Comparison of ENCODE assay signal across 12 mouse cellular contexts in the genomic region with DNA sequence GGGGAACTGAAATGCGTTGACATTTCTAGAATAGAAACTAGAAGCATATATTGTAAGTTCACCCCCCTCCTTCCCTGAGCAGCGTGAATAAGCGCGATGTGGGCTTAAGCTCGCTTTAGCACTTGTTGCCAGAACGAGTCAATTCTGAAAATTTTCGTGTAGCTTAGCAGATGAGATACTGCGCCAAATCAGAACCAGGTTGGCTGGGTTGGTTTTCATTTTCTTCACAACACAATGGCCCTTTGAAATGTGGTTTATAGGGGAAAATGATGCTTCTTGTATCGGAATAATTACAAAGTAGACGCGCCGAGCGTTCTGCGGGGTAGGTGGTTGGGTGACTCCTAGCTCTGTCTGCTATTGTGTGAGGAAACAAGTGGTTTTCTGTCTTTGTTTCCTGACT. TPM values are rescaled to one million over a fixed set of nuclear protein-coding genes. Genes with fewer than 3 reads are reported as not detected.
A peak's percentile ranks its signal among the peaks of the same experiment; 100 is the strongest.
DNase-seq lines count a peak whose midpoint lies in the region; ATAC-seq lines count a peak whose summit lies in the region.
"Had no signal": no experiment of that assay in that cellular context is flagged by ENCODE, and none has a peak within 500 bp of the region (broad histone marks: within the 10 kb centered on the region; RNA-seq: fewer than 3 reads in every experiment).

No protein-coding gene starts in this region.

- H3K4me2 ChIP-seq in embryonic facial prominence, embryonic 11.5 days (ENCODE audit: low read depth, low read length), result no peak overlapping the region; the same call in 1 of the 2 replicates
- H3K4me2 ChIP-seq in hindbrain, embryonic 13.5 days, result peak overlapping the region; percentile 71
- peak overlapping the region; percentile 67 for H3K4me2 ChIP-seq in neural tube, embryonic 13.5 days
- H3K4me2 ChIP-seq: liver, embryonic 15.5 days had no signal

- DNase-seq in ZHBTc4 (ENCODE audit: low read depth, low spot score), result peak; percentile 43
- peak; percentile 56 for DNase-seq in embryonic facial prominence, embryonic 11.5 days (ENCODE audit: low spot score)
- DNase-seq in adrenal gland, adult 18-20 months (ENCODE audit: low spot score in 2 of 2), result no peak
- DNase-seq in gastrocnemius, postnatal 10 days, result no peak
- DNase-seq in lung, postnatal 14 days, result no peak
- DNase-seq: heart, adult 11 months had no signal

- H3K9ac ChIP-seq in embryonic facial prominence, embryonic 11.5 days (replicated peaks; ENCODE audit: low read length), result peak overlapping the region; percentile 22
- H3K9ac ChIP-seq in hindbrain, embryonic 13.5 days, result peak overlapping the region; percentile 74
- peak overlapping the region; percentile 75 for H3K9ac ChIP-seq in neural tube, embryonic 13.5 days
- H3K9ac ChIP-seq: liver, embryonic 15.5 days had no signal

- peaks cover 49% of the 10 kb centered on the region for H3K27me3 ChIP-seq in embryonic facial prominence, embryonic 11.5 days (ENCODE audit: control insufficient read depth, insufficient read depth, low read length)
- peaks cover 62% of the 10 kb centered on the region for H3K27me3 ChIP-seq in hindbrain, embryonic 13.5 days
- H3K27me3 ChIP-seq in neural tube, embryonic 13.5 days, result peaks cover 81% of the 10 kb centered on the region

- H3K27ac ChIP-seq in embryonic facial prominence, embryonic 11.5 days (replicated peaks; ENCODE audit: low read depth, low read length), result no peak overlapping the region
- H3K27ac ChIP-seq in hindbrain, embryonic 13.5 days, result peak overlapping the region; percentile 93
- peak overlapping the region; percentile 94 for H3K27ac ChIP-seq in neural tube, embryonic 13.5 days (replicated peaks)
- H3K27ac ChIP-seq: liver, embryonic 15.5 days had no signal

- H3K36me3 ChIP-seq in embryonic facial prominence, embryonic 11.5 days (replicated peaks; ENCODE audit: control insufficient read depth, insufficient read depth, low read depth, low read length), result no peaks in the 10 kb centered on the region
- H3K36me3 ChIP-seq in hindbrain, embryonic 13.5 days, result no peaks in the 10 kb centered on the region
- H3K36me3 ChIP-seq in neural tube, embryonic 13.5 days, result no peaks in the 10 kb centered on the region
- H3K36me3 ChIP-seq: liver, embryonic 15.5 days had no signal

- ATAC-seq in embryonic facial prominence, embryonic 11.5 days (replicated peaks; ENCODE audit: insufficient number of reproducible peaks, low FRiP score, low TSS enrichment, low read depth), result no peak
- ATAC-seq in hindbrain, embryonic 13.5 days (ENCODE audit: low FRiP score), result no peak
- ATAC-seq in neural tube, embryonic 13.5 days (ENCODE audit: low read depth), result no peak

- H3K9me3 ChIP-seq in embryonic facial prominence, embryonic 11.5 days (replicated peaks; ENCODE audit: control insufficient read depth, low read length), result no peaks in the 10 kb centered on the region
- no peaks in the 10 kb centered on the region for H3K9me3 ChIP-seq in hindbrain, embryonic 13.5 days
- no peaks in the 10 kb centered on the region for H3K9me3 ChIP-seq in neural tube, embryonic 13.5 days
- H3K9me3 ChIP-seq: liver, embryonic 15.5 days had no signal

- H3K4me3 ChIP-seq in embryonic facial prominence, embryonic 11.5 days (ENCODE audit: low read depth, low read length), result peak overlapping the region; percentile 23
- H3K4me3 ChIP-seq in hindbrain, embryonic 13.5 days, result peak overlapping the region; percentile 45
- H3K4me3 ChIP-seq in neural tube, embryonic 13.5 days, result peak overlapping the region; percentile 42
- H3K4me3 ChIP-seq: liver, embryonic 15.5 days; myocyte had no signal

- H3K4me1 ChIP-seq in embryonic facial prominence, embryonic 11.5 days (ENCODE audit: control insufficient read depth, insufficient read depth, low read length), result peaks cover 3% of the 10 kb centered on the region
- H3K4me1 ChIP-seq in hindbrain, embryonic 13.5 days (replicated peaks), result peaks cover 47% of the 10 kb centered on the region
- peaks cover 50% of the 10 kb centered on the region for H3K4me1 ChIP-seq in neural tube, embryonic 13.5 days (replicated peaks)

- 0% methylated on average over 14 of the region's 14 CpGs for WGBS in embryonic facial prominence, embryonic 11.5 days
- 1% methylated on average over 14 of the region's 14 CpGs for WGBS in hindbrain, embryonic 13.5 days
- WGBS in neural tube, embryonic 13.5 days, result under 1% methylated on average over 14 of the region's 14 CpGs

RNA-seq across cellular contexts. Expression of a gene that starts 2.4 kb away (rescaled TPM):
- 13.2 and 13.7 TPM in 2 replicates for polyA plus RNA-seq in embryonic facial prominence, embryonic 11.5 days (2014; fragmentation: Nextera tagmentation; extraction: Ambion mirVana)
- polyA plus RNA-seq in hindbrain, embryonic 13.5 days (2015; fragmentation: Nextera tagmentation; extraction: Ambion mirVana), result 16.9 and 19.2 TPM in 2 replicates
- 20.9 TPM in 2 replicates for polyA plus RNA-seq in neural tube, embryonic 13.5 days (2015; fragmentation: Nextera tagmentation; extraction: Ambion mirVana)
- total RNA-seq in adrenal gland, adult 18-20 months (2021), result under 1 TPM; 0.22 to 0.30 TPM
- total RNA-seq in gastrocnemius, postnatal 10 days (2021), result under 1 TPM; 0.38 to 0.77 TPM
- total RNA-seq: MEL had no signal
- polyA plus RNA-seq: liver, embryonic 15.5 days; myocyte; spleen, adult 2 months had no signal

Comparison
In these comparisons a context has a peak if more than half of its experiments do, and no peak if none do; other contexts are left out.
1. DNase-seq: peak in ZHBTc4 (single experiment) and embryonic facial prominence, embryonic 11.5 days (single experiment); none in adrenal gland, adult 18-20 months (0 of 2), gastrocnemius, postnatal 10 days (single experiment) and lung, postnatal 14 days (single experiment).
2. H3K9ac ChIP-seq: peak in every context shown above with its lines; median percentile 75 in neural tube, embryonic 13.5 days; 74 in hindbrain, embryonic 13.5 days; 22 in embryonic facial prominence, embryonic 11.5 days.
3. Peak in every context shown above with its lines, with median percentiles within 50 percentile points of each other: H3K4me3 ChIP-seq.